Mouse (Mus musculus) gonadal fat pad, adult 2 months (tissue): Measurements from ENCODE around the gene Spata6. TPM values are rescaled to one million over a fixed set of nuclear protein-coding genes. Genes with fewer than 3 reads are reported as not detected.

Experiments
- DNase-seq: peaks from one replicate; pipeline ENCODE4 v3.0.0-alpha.2; 2012; ENCODE audit warnings: low read depth
- polyA plus RNA-seq: library from polyadenylated mRNA; depleted of rRNA; stranded (reverse); fragments of >200 nt; gene quantifications from 2 replicates; pipeline ENCODE4 v1.2.3, GENCODE M21; 2012; rRNA removed

Gene Spata6
- polyA plus RNA-seq, 1 experiment = 15.9 TPM

GRCm38 (mm10) chr4:111838882-111839281 is 119.1 kb downstream of the Spata6 start:
- no peak for DNase-seq

- no peak for DNase-seq
Measured at GRCm38 (mm10) chr4:111852626-111853025, 132.8 kb downstream of the Spata6 start.

- DNase-seq = no peak
Measured at GRCm38 (mm10) chr4:111866701-111867100, 146.9 kb downstream of the Spata6 start.

GRCm38 (mm10) chr4:111867743-111868401 is 148.1 kb downstream of the Spata6 start:
- no peak for DNase-seq

Other genes starting within 250 kb of the Spata6 start
- 2.0 and 3.9 TPM in 2 replicates for gene Slc5a9, start 182.9 kb downstream of the Spata6 start, polyA plus RNA-seq
- not detected in 2 replicates for gene Skint8, start 199.4 kb downstream of the Spata6 start, polyA plus RNA-seq